Mouse (Mus musculus): ENCODE data around the gene Myo1d.

DNA sequence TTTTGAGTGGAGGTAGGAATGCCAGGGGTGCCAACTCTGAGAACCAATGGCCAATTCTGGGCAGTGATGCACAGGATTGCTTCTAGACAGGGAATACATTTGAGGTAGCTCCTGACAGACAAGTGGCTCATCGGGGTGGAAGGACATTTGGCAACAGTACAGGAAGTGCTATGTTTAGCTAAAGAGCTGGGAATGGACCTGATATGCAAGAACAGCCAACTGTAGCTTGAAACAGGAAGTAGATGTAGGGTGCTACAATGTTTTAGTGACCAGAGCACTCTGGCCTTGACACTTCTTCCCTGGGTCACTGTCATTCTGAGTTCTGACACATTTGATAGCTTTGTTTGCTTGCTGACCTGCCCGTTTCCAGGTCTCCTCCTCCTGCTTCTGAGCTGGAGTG lies 257.0 kb downstream of the Myo1d start:
- TF ChIP-seq CTCF (IDR thresholded peaks at IDR 0.05) = no peak
- peak; percentile 26; the same call in 1 of the 2 replicates for TF ChIP-seq EP300 (IDR thresholded peaks at IDR 0.05)
